Mouse (Mus musculus) lung, embryonic 14.5 days (tissue): ENCODE measurements around the gene Coro1a. TPM values are rescaled to one million over a fixed set of nuclear protein-coding genes. Genes with fewer than 3 reads are reported as not detected.

ENCODE experiments used
- ATAC-seq: fragments of 200-750 bp; cut with Nextera tagmentation; 2 replicates; pipeline ENCODE4 v1.8.0; 2017; ENCODE audit warnings: mild to moderate bottlenecking, moderate TSS enrichment, moderate library complexity; ENCODE audit not compliant: insufficient read depth
- DNase-seq: peaks from one replicate; pipeline ENCODE4 v3.0.0-alpha.2; 2015
- H3K27ac ChIP-seq: fragments of 300-500 bp; sonication (generic); 2 replicates; pipeline ENCODE4 v1.5.1; 2014; ENCODE audit warnings: low read depth, mild to moderate bottlenecking, moderate library complexity
- H3K27me3 ChIP-seq: fragments of 300-500 bp; sonication (generic); 2 replicates; pipeline ENCODE4 v1.6.1; 2014; ENCODE audit warnings: low read length, control low read depth; ENCODE audit not compliant: insufficient read depth
- H3K36me3 ChIP-seq: fragments of 300-500 bp; sonication (generic); 2 replicates; pipeline ENCODE4 v1.6.1; 2014; ENCODE audit warnings: control low read depth; ENCODE audit not compliant: insufficient read depth
- H3K4me1 ChIP-seq: fragments of 300-500 bp; sonication (generic); 2 replicates; pipeline ENCODE4 v1.6.1; 2014; ENCODE audit warnings: antibody characterized with exemption, control low read depth; ENCODE audit not compliant: insufficient read depth
- H3K4me2 ChIP-seq: fragments of 300-500 bp; sonication (generic); 2 replicates; pipeline ENCODE4 v1.6.1; 2014; ENCODE audit warnings: mild to moderate bottlenecking
- H3K4me3 ChIP-seq: fragments of 300-500 bp; sonication (generic); 2 replicates; pipeline ENCODE4 v1.5.1; 2014; ENCODE audit warnings: low read depth, low read length
- H3K9ac ChIP-seq: fragments of 300-500 bp; sonication (generic); 2 replicates; pipeline ENCODE4 v1.6.1; 2014
- H3K9me3 ChIP-seq: fragments of 300-500 bp; sonication (generic); 2 replicates; pipeline ENCODE4 v1.6.1; 2016; ENCODE audit warnings: low read depth, low read length, control low read depth
- CTCF ChIP-seq: IDR thresholded peaks from 2 replicates; pipeline ENCODE4 v1.5.1; 2016; ENCODE audit warnings: antibody characterized with exemption, low read depth
- WGBS: fragments of 180-500 bp; shearing (Covaris S2); extraction: QIAGEN DNeasy Blood & Tissue Kit; methylation state at CpG from one replicate; pipeline ENCODE4 v1.1.7; 2014; 5-methylcytosine and 5-hydroxymethylcytosine counted together
- polyA plus RNA-seq: library from polyadenylated mRNA; unstranded; fragments of >200 nt; fragmentation: Nextera tagmentation; extraction: Ambion mirVana; gene quantifications from 2 replicates; pipeline ENCODE4 v1.2.1, GENCODE M21; 2014

Gene Coro1a
- polyA plus RNA-seq, 1 experiment from 2014 or later: 29.3 TPM

- DNase-seq (no peak), ATAC-seq (no peak)
- Histone ChIP-seq H3K4me3 (no peak overlapping the region), H3K36me3 (peaks cover 51% of the 10 kb centered on the region), H3K9ac (no peak overlapping the region), H3K9me3 (no peaks in the 10 kb centered on the region), H3K4me2 (no peak overlapping the region), H3K27ac (no peak overlapping the region), H3K4me1 (no peaks in the 10 kb centered on the region), H3K27me3 (no peaks in the 10 kb centered on the region)
- 94% methylated on average over 3 of the region's 3 CpGs for WGBS
- no peak for TF ChIP-seq CTCF
Observed at GRCm38 (mm10) chr7:126670152-126670551, 37.4 kb downstream of the Coro1a start.

DNA sequence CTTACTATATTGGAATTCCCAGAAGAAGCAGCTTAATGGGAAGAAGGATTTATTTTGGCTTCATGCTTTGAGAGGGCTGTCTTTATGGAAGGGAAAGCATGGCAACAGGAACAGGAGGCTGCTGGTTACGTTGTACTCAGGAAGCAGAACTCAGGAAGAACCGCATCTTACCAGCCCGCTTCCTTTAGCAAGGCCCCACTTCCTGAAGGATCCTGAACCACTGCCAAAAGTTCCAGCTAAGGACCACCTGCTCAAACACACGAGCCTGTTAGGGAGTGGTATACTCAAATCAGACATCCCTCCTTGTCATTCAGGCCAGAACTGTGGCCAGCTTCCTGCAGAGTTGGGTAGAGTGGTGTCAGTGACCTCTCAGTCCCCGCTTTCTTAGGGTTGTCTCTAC is 39.1 kb downstream of the Coro1a start:
- TF ChIP-seq CTCF: no peak
- Histone ChIP-seq H3K4me1 (no peaks in the 10 kb centered on the region), H3K27me3 (no peaks in the 10 kb centered on the region), H3K9ac (no peak overlapping the region), H3K9me3 (no peaks in the 10 kb centered on the region), H3K4me3 (no peak overlapping the region), H3K27ac (peak overlapping the region; percentile 66), H3K4me2 (no peak overlapping the region), H3K36me3 (peaks cover 66% of the 10 kb centered on the region)
- DNase-seq (peak; percentile 68), ATAC-seq (no peak)
- 68% methylated on average over 5 of the region's 5 CpGs for WGBS

DNA sequence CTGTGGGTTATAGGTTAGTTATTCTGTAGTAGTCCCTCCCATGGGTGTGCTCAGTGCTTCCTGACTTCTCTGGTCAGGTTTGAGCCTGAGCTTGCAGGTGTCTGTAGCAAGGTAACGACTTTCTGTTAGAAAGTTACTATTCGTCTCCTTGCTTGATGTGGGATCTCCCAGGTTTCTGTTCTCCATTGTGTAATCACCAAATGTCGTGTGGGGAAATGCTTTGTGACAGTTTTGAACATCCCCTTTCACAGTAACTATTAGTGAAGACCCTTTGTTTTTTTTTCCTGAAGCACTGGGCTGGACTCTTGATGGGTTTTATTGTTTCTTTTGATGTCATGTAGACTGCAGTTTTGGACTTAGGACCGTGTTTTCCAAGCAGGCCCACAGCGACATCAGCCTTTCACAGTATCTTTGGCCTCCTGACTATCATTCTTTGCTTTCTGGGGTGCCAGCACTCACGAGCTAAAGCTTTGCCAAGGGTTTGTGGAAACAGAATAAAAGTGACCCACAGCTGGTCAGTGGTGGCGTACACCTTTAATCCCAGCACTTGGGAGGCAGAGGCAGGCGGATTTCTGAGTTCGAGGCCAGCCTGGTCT is 40.0 kb downstream of the Coro1a start:
- Histone ChIP-seq H3K9me3 (no peaks in the 10 kb centered on the region), H3K4me1 (no peaks in the 10 kb centered on the region), H3K27ac (peak overlapping the region; percentile 66; the same call in 1 of the 2 replicates), H3K4me2 (no peak overlapping the region), H3K9ac (no peak overlapping the region), H3K4me3 (no peak overlapping the region), H3K36me3 (peaks cover 62% of the 10 kb centered on the region), H3K27me3 (no peaks in the 10 kb centered on the region)
- ATAC-seq (no peak), DNase-seq (no peak)
- WGBS: 82% methylated on average over 9 of the region's 9 CpGs
- TF ChIP-seq CTCF: no peak

GRCm38 (mm10) chr7:126665269-126665668 is 42.3 kb downstream of the Coro1a start:
- no peak for ATAC-seq
- Histone ChIP-seq H3K4me2 (no peak overlapping the region), H3K4me1 (no peaks in the 10 kb centered on the region), H3K27me3 (no peaks in the 10 kb centered on the region), H3K36me3 (peaks cover 51% of the 10 kb centered on the region), H3K9me3 (no peaks in the 10 kb centered on the region), H3K4me3 (no peak overlapping the region), H3K9ac (no peak overlapping the region), H3K27ac (no peak overlapping the region)
- WGBS: 92% methylated on average over 3 of the region's 3 CpGs
- no peak for DNase-seq
- TF ChIP-seq CTCF: no peak

DNA sequence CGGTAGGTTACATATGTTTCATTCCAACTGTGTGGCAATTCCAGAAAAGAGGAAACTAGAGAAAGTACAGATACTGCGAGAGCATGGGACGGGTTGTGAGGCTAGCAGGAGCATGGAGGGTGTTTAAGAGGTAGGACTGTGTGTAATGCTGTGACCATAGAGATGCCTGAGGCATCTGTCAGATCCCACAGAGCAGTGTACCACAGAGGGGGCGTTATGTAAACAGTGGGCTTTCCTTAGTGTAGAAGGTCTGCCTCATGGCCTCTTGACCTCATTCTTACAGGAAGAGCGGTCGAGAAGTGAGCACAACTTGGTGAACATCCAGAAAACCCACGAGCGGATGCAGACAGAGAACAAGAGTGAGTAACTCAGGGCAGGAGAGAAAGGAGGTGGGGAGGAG is 43.9 kb downstream of the Coro1a start:
- Histone ChIP-seq H3K27me3 (no peaks in the 10 kb centered on the region), H3K4me2 (no peak overlapping the region), H3K4me1 (no peaks in the 10 kb centered on the region), H3K27ac (no peak overlapping the region; the same call in 1 of the 2 replicates), H3K9me3 (no peaks in the 10 kb centered on the region), H3K4me3 (no peak overlapping the region), H3K36me3 (peaks cover 48% of the 10 kb centered on the region), H3K9ac (no peak overlapping the region)
- no peak for TF ChIP-seq CTCF
- 43% methylated on average over 8 of the region's 8 CpGs for WGBS
- DNase-seq: peak; percentile 50
- ATAC-seq: peak; percentile 74

GRCm38 (mm10) chr7:126659771-126660170 is 47.8 kb downstream of the Coro1a start:
- 80% methylated on average over 3 of the region's 3 CpGs for WGBS
- Histone ChIP-seq H3K27me3 (no peaks in the 10 kb centered on the region), H3K4me2 (no peak overlapping the region), H3K36me3 (peaks cover 28% of the 10 kb centered on the region), H3K9me3 (no peaks in the 10 kb centered on the region), H3K9ac (no peak overlapping the region), H3K4me1 (no peaks in the 10 kb centered on the region), H3K4me3 (no peak overlapping the region), H3K27ac (no peak overlapping the region)
- DNase-seq: no peak
- TF ChIP-seq CTCF: no peak
- no peak for ATAC-seq

- ATAC-seq (no peak), DNase-seq (no peak)
- H3K27me3 ChIP-seq: no peaks in the 10 kb centered on the region
- H3K36me3 ChIP-seq: peaks cover 9% of the 10 kb centered on the region; the same call in 1 of the 2 replicates
- no peak overlapping the region for H3K27ac ChIP-seq
- no peak overlapping the region for H3K9ac ChIP-seq
- 86% methylated on average over 1 of the region's 1 CpGs for WGBS
- no peak for TF ChIP-seq CTCF
- H3K9me3 ChIP-seq: no peaks in the 10 kb centered on the region
- H3K4me2 ChIP-seq: no peak overlapping the region
- H3K4me1 ChIP-seq: no peaks in the 10 kb centered on the region
- H3K4me3 ChIP-seq: no peak overlapping the region
Observed at GRCm38 (mm10) chr7:126657522-126657921, 50.1 kb downstream of the Coro1a start.
